Mouse (Mus musculus) bone marrow, adult 2 months (tissue): ENCODE measurements around the gene Tas2r143. TPM values are rescaled to one million over a fixed set of nuclear protein-coding genes. Genes with fewer than 3 reads are reported as not detected.

Experiments
- H3K27ac ChIP-seq: fragments of 200-500 bp; 2 replicates; pipeline ENCODE4 v1.5.1; 2012; ENCODE audit warnings: low read depth, mild to moderate bottlenecking, control low read depth, inconsistent platforms, low read length; ENCODE audit not compliant: control insufficient read depth, poor library complexity, insufficient read depth
- H3K4me1 ChIP-seq: fragments of 200-500 bp; 2 replicates; pipeline ENCODE4 v1.6.1; 2011; ENCODE audit warnings: low read length; ENCODE audit not compliant: control insufficient read depth, insufficient read depth
- H3K4me3 ChIP-seq: fragments of 200-500 bp; replicated peaks from 2 replicates; pipeline ENCODE3; 2011; ENCODE audit warnings: mild to moderate bottlenecking, low read depth, low read length, control low read depth; ENCODE audit not compliant: control insufficient read depth
- CTCF ChIP-seq: fragments of 200-500 bp; IDR thresholded peaks from 2 replicates; pipeline ENCODE4 v1.5.1; 2011; ENCODE audit warnings: low read length, control low read depth; ENCODE audit not compliant: control insufficient read depth, insufficient read depth
- POLR2A ChIP-seq: fragments of 200-500 bp; IDR thresholded peaks from 2 replicates; pipeline ENCODE4 v1.6.1; 2011; ENCODE audit warnings: low read depth, mild to moderate bottlenecking, control low read depth, low read length, borderline replicate concordance; ENCODE audit not compliant: control insufficient read depth
- WGBS: fragments of 180-500 bp; shearing (Covaris S2); methylation state at CpG from one replicate; pipeline ENCODE4 v1.1.7; 2018; 5-methylcytosine and 5-hydroxymethylcytosine counted together
- polyA plus RNA-seq: library from polyadenylated mRNA; stranded (reverse); fragments of >200 nt; gene quantifications from 2 replicates; pipeline ENCODE4 v1.2.4, GENCODE M21; 2011; ENCODE audit warnings: low replicate concordance; ENCODE audit not compliant: missing spikeins, insufficient read depth, insufficient read length

Gene Tas2r143
- polyA plus RNA-seq, 1 experiment: not detected

GRCm38 (mm10) chr6:42433554-42433953 is 33.5 kb downstream of the Tas2r143 start:
- 24% methylated on average over 2 of the region's 2 CpGs for WGBS
- no peak overlapping the region for H3K27ac ChIP-seq
- no peaks in the 10 kb centered on the region for H3K4me1 ChIP-seq
- no peak overlapping the region for H3K4me3 ChIP-seq
- TF ChIP-seq POLR2A: no peak
- no peak for TF ChIP-seq CTCF

- WGBS: 57% methylated on average over 6 of the region's 6 CpGs
- Histone ChIP-seq H3K4me3 (no peak within 1 kb of the TSS), H3K4me1 (no peaks in the 10 kb centered on the region), H3K27ac (no peak within 1 kb of the TSS)
- no peak for TF ChIP-seq CTCF
- no peak for TF ChIP-seq POLR2A
Observed at GRCm38 (mm10) chr6:42434446-42434845, 34.4 kb downstream of the Tas2r143 start, which contains the start of gene Tas2r126. Gene Tas2r126, plus strand, starts transcription at chr6:42434535.

GRCm38 (mm10) chr6:42435490-42435889 is 35.5 kb downstream of the Tas2r143 start:
- H3K27ac ChIP-seq: no peak overlapping the region
- H3K4me3 ChIP-seq: no peak overlapping the region
- TF ChIP-seq CTCF: no peak
- TF ChIP-seq POLR2A: no peak
- whole genome bisulfite sequencing: 64% methylated on average over 2 of the region's 2 CpGs
- H3K4me1 ChIP-seq: no peaks in the 10 kb centered on the region

- Histone ChIP-seq H3K4me1 (no peaks in the 10 kb centered on the region), H3K27ac (no peak overlapping the region), H3K4me3 (no peak overlapping the region)
- WGBS: 70% methylated on average over 2 of the region's 2 CpGs
- TF ChIP-seq POLR2A: no peak
- no peak for TF ChIP-seq CTCF
Observed at GRCm38 (mm10) chr6:42441395-42441794, 41.4 kb downstream of the Tas2r143 start.

GRCm38 (mm10) chr6:42444491-42444890 is 44.5 kb downstream of the Tas2r143 start:
- Histone ChIP-seq H3K27ac (no peak overlapping the region), H3K4me1 (no peaks in the 10 kb centered on the region), H3K4me3 (no peak overlapping the region)
- no peak for TF ChIP-seq POLR2A
- no peak for TF ChIP-seq CTCF
- WGBS: 80% methylated on average over 2 of the region's 2 CpGs

GRCm38 (mm10) chr6:42447381-42447780 is 47.3 kb downstream of the Tas2r143 start:
- TF ChIP-seq POLR2A (no peak), CTCF (no peak)
- Histone ChIP-seq H3K4me3 (no peak overlapping the region), H3K4me1 (no peaks in the 10 kb centered on the region), H3K27ac (no peak overlapping the region)
- 70% methylated on average over 2 of the region's 2 CpGs for WGBS

Other genes starting within 250 kb of the Tas2r143 start
- gene Tas2r144, start 184.9 kb upstream of the Tas2r143 start, polyA plus RNA-seq: not detected in 2 replicates
- gene Gstk1, start 154.3 kb upstream of the Tas2r143 start, polyA plus RNA-seq: 1.3 and 8.3 TPM in 2 replicates
- not detected in 2 replicates for gene Tmem139, start 138.3 kb upstream of the Tas2r143 start, polyA plus RNA-seq
- gene Casp2, start 135.3 kb upstream of the Tas2r143 start, polyA plus RNA-seq: 20.9 and 27.5 TPM in 2 replicates
- 2.1 and 4.2 TPM in 2 replicates for gene Clcn1, start 113.6 kb upstream of the Tas2r143 start, polyA plus RNA-seq
- gene Fam131b, start 75.6 kb upstream of the Tas2r143 start, polyA plus RNA-seq: 0.85 TPM in 1 of 2 replicates, not detected in the other
- 90.3 and 169 TPM in 2 replicates for gene Zyx, start 50.6 kb upstream of the Tas2r143 start, polyA plus RNA-seq
- not detected in 2 replicates for gene Epha1, start 27.0 kb upstream of the Tas2r143 start, polyA plus RNA-seq
- not detected in 2 replicates for gene Tas2r135, start 5.2 kb downstream of the Tas2r143 start, polyA plus RNA-seq
- not detected in 2 replicates for gene Tas2r126, start 34.3 kb downstream of the Tas2r143 start, polyA plus RNA-seq
- not detected in 2 replicates for gene Olfr458, start 65.0 kb downstream of the Tas2r143 start, polyA plus RNA-seq
- not detected in 2 replicates for gene Olfr457, start 76.1 kb downstream of the Tas2r143 start, polyA plus RNA-seq
- gene Olfr456, start 87.0 kb downstream of the Tas2r143 start, polyA plus RNA-seq: not detected in 2 replicates
- not detected in 2 replicates for gene Olfr455, start 147.3 kb downstream of the Tas2r143 start, polyA plus RNA-seq
- not detected in 2 replicates for gene Tcaf3, start 197.5 kb downstream of the Tas2r143 start, polyA plus RNA-seq
- 1.00 TPM in 1 of 2 replicates, not detected in the other for gene Tcaf2, start 245.0 kb downstream of the Tas2r143 start, polyA plus RNA-seq